Mouse (Mus musculus): ENCODE data around the gene Atp6v0a4. TPM values are rescaled to one million over a fixed set of nuclear protein-coding genes. Genes with fewer than 3 reads are reported as not detected.

Atp6v0a4 gene
- polyA plus RNA-seq (2014; fragmentation: Nextera tagmentation; extraction: Ambion mirVana), result not detected in 2 replicates

DNA sequence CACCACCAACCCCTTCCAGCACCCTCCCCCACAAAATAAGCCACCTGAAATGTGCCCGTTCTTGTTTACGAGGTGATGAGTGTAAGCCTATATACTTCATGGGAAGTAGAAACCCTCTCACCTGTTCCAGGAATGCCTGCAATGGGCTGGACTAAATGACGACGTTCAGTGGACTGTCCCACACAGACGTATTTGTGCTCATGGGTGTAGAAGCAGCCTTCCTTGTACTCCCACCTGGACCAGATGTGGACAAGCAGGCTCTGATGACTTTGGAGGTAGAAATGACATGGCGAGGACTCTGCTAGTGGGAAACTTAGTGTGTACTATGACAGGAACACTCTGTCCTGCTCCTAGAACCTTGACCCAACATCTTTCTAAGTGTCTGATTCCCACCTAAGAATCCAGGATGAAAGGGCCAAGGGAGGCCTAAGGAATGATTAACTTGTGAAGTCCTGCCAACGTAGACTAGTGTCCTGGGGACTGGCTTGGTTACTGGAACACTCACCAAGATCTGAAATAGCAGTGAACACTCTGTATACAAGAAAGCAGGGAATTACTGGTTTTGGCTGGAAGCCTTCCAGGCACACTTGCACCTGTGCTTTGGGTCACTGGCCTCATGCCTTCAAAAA is at the start of gene Atp6v0a4:
Gene Atp6v0a4, minus strand, starts transcription at position 380 of the 629 bp plus-strand sequence.
- Histone ChIP-seq H3K9me3 (ENCODE audit: control insufficient read depth, low read length) (no peaks in the 10 kb centered on the region; the same call in 1 of the 2 replicates), H3K9ac (ENCODE audit: low read length) (no peak within 1 kb of the TSS), H3K36me3 (ENCODE audit: control insufficient read depth, insufficient read depth, low read length) (peaks cover 6% of the 10 kb centered on the region), H3K27me3 (ENCODE audit: control insufficient read depth, insufficient read depth, low read length) (no peaks in the 10 kb centered on the region), H3K4me3 (ENCODE audit: low read depth, low read length) (no peak within 1 kb of the TSS), H3K27ac (replicated peaks; ENCODE audit: low read depth, low read length) (no peak within 1 kb of the TSS), H3K4me2 (ENCODE audit: low read depth, severe bottlenecking) (no peak within 1 kb of the TSS), H3K4me1 (ENCODE audit: control insufficient read depth, insufficient read depth, low read length) (0 out of 2 replicates have a peak, but pooled peaks cover 4% of the 10 kb centered on the region)
- DNase-seq (ENCODE audit: low spot score) (no peak), ATAC-seq (ENCODE audit: insufficient number of reproducible peaks, low FRiP score, low TSS enrichment, low read depth) (no peak)
- WGBS, result 67% methylated on average over 7 of the region's 7 CpGs

DNA sequence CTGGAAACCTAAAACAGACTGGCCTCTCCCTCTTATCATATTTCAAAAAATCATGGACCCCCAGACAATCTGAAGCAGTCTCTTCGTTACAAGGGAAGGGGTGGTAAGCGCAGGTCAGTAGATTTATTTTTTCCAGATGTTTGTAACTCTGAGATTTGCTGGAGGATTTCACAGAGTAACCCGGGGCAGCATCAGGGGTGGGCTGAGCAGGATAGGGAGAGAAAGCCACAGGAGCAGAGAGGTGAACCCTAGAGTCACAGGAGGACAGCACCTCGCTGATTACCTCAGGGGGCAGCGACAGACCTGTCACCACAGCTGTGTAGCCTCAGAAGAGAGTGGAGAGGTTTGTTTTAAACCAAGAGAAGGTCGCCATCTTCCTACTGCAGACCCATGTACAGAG is 41.0 kb upstream of the Atp6v0a4 start:
- H3K4me3 ChIP-seq (ENCODE audit: low read depth, low read length), result no peak overlapping the region
- H3K9ac ChIP-seq (ENCODE audit: low read length), result peak overlapping the region; percentile 27; the same call in 1 of the 2 replicates
- DNase-seq (ENCODE audit: low spot score), result peak; percentile 49
- no peaks in the 10 kb centered on the region for H3K9me3 ChIP-seq (ENCODE audit: control insufficient read depth, low read length)
- no peaks in the 10 kb centered on the region for H3K27me3 ChIP-seq (ENCODE audit: control insufficient read depth, insufficient read depth, low read length)
- H3K36me3 ChIP-seq (ENCODE audit: control insufficient read depth, insufficient read depth, low read length), result peaks cover 9% of the 10 kb centered on the region; the same call in 1 of the 2 replicates
- no peak overlapping the region for H3K4me2 ChIP-seq (ENCODE audit: low read depth, severe bottlenecking)
- peaks cover 19% of the 10 kb centered on the region for H3K4me1 ChIP-seq (ENCODE audit: control insufficient read depth, insufficient read depth, low read length)
- peak overlapping the region; percentile 83 for H3K27ac ChIP-seq (replicated peaks; ENCODE audit: low read depth, low read length)
- 0 out of 2 replicates have a peak, but pooled peaks have one; percentile 26 for ATAC-seq (ENCODE audit: insufficient number of reproducible peaks, low FRiP score, low TSS enrichment, low read depth)
- 21% methylated on average over 6 of the region's 6 CpGs for WGBS

DNA sequence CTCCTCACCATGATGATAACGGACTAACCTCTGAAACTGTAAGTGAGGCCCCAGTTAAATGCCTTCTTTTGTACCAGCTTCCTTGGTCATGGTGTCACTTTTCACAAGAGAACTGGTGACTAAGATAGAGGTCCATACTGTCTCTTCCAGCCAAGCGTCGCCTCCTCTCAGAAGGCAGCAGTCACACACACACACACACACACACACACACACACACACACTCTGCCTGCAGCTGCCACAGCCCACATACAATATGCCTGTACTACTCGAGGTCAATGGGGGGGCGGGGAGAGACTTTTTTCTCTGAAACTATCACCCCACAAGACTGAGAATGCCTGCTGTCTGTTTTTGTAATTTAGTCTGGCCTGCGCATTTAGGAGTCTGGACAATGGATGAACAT is 40.3 kb upstream of the Atp6v0a4 start:
- H3K9me3 ChIP-seq (ENCODE audit: control insufficient read depth, low read length), result no peaks in the 10 kb centered on the region
- no peak overlapping the region; the same call in 1 of the 2 replicates for H3K27ac ChIP-seq (replicated peaks; ENCODE audit: low read depth, low read length)
- no peaks in the 10 kb centered on the region for H3K27me3 ChIP-seq (ENCODE audit: control insufficient read depth, insufficient read depth, low read length)
- H3K4me3 ChIP-seq (ENCODE audit: low read depth, low read length), result no peak overlapping the region
- no peak overlapping the region for H3K9ac ChIP-seq (ENCODE audit: low read length)
- ATAC-seq (ENCODE audit: insufficient number of reproducible peaks, low FRiP score, low TSS enrichment, low read depth) (0 out of 2 replicates have a peak, but pooled peaks have one; percentile 11), DNase-seq (ENCODE audit: low spot score) (no peak)
- H3K4me1 ChIP-seq (ENCODE audit: control insufficient read depth, insufficient read depth, low read length), result peaks cover 19% of the 10 kb centered on the region
- peaks cover 7% of the 10 kb centered on the region; the same call in 1 of the 2 replicates for H3K36me3 ChIP-seq (ENCODE audit: control insufficient read depth, insufficient read depth, low read length)
- WGBS, result 81% methylated on average over 6 of the region's 6 CpGs
- H3K4me2 ChIP-seq (ENCODE audit: low read depth, severe bottlenecking), result no peak overlapping the region

DNA sequence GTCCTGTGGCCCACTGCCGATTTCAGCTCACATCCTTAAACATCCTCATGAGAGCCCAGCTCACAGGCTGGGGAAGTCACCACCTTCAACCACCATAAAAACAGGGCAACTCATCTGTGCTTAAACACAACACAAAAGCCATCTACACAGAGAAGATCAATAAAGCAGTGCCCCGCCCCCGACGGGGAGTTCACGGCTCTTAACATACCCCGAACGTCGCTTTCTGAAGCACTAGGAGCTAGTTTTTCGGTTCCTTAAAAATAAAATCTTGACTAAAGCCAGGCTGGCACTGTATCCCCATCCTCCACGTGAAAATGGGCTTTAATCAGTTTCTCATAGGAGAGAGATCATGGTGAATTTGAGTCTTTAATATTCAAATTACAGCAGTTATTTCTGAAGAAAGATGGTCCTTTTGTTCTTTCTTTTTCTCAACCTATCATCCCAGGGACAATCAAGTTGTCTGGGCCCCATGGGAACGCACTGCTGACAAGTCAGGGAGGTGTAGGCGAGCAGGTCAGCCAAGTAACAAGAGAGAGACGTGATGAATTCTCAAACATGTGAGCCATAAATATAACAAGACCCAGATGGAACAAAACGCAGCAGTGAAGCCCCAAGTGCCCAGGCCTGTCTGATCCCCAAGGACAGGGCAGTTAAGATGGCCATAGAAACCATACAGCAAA is 38.6 kb upstream of the Atp6v0a4 start:
- Histone ChIP-seq H3K9me3 (ENCODE audit: control insufficient read depth, low read length) (no peaks in the 10 kb centered on the region), H3K27ac (replicated peaks; ENCODE audit: low read depth, low read length) (no peak overlapping the region), H3K9ac (ENCODE audit: low read length) (no peak overlapping the region), H3K4me2 (ENCODE audit: low read depth, severe bottlenecking) (no peak overlapping the region), H3K4me1 (ENCODE audit: control insufficient read depth, insufficient read depth, low read length) (peaks cover 19% of the 10 kb centered on the region), H3K36me3 (ENCODE audit: control insufficient read depth, insufficient read depth, low read length) (peaks cover 2% of the 10 kb centered on the region; the same call in 1 of the 2 replicates), H3K4me3 (ENCODE audit: low read depth, low read length) (no peak overlapping the region), H3K27me3 (ENCODE audit: control insufficient read depth, insufficient read depth, low read length) (no peaks in the 10 kb centered on the region)
- no peak for ATAC-seq (ENCODE audit: insufficient number of reproducible peaks, low FRiP score, low TSS enrichment, low read depth)
- WGBS, result 52% methylated on average over 14 of the region's 14 CpGs
- no peak for DNase-seq (ENCODE audit: low spot score)

- Histone ChIP-seq H3K36me3 (ENCODE audit: control insufficient read depth, insufficient read depth, low read length) (peaks cover 2% of the 10 kb centered on the region; the same call in 1 of the 2 replicates), H3K27ac (replicated peaks; ENCODE audit: low read depth, low read length) (0 out of 2 replicates have a peak overlapping the region, but pooled peaks have one; percentile 47), H3K4me2 (ENCODE audit: low read depth, severe bottlenecking) (no peak overlapping the region), H3K27me3 (ENCODE audit: control insufficient read depth, insufficient read depth, low read length) (no peaks in the 10 kb centered on the region), H3K9ac (ENCODE audit: low read length) (no peak overlapping the region), H3K9me3 (ENCODE audit: control insufficient read depth, low read length) (no peaks in the 10 kb centered on the region), H3K4me1 (ENCODE audit: control insufficient read depth, insufficient read depth, low read length) (peaks cover 15% of the 10 kb centered on the region), H3K4me3 (ENCODE audit: low read depth, low read length) (no peak overlapping the region)
- DNase-seq (ENCODE audit: low spot score) (no peak), ATAC-seq (ENCODE audit: insufficient number of reproducible peaks, low FRiP score, low TSS enrichment, low read depth) (no peak)
- 80% methylated on average over 2 of the region's 2 CpGs for WGBS
Observed at GRCm38 (mm10) chr6:38160556-38160955, 36.2 kb upstream of the Atp6v0a4 start.

GRCm38 (mm10) chr6:38160102-38160501 is 35.7 kb upstream of the Atp6v0a4 start:
- DNase-seq (ENCODE audit: low spot score) (peak; percentile 96), ATAC-seq (ENCODE audit: insufficient number of reproducible peaks, low FRiP score, low TSS enrichment, low read depth) (no peak)
- no peaks in the 10 kb centered on the region for H3K27me3 ChIP-seq (ENCODE audit: control insufficient read depth, insufficient read depth, low read length)
- no peaks in the 10 kb centered on the region for H3K9me3 ChIP-seq (ENCODE audit: control insufficient read depth, low read length)
- no peak overlapping the region for H3K27ac ChIP-seq (replicated peaks; ENCODE audit: low read depth, low read length)
- WGBS, result 16% methylated on average over 3 of the region's 3 CpGs
- H3K36me3 ChIP-seq (ENCODE audit: control insufficient read depth, insufficient read depth, low read length), result peaks cover 2% of the 10 kb centered on the region; the same call in 1 of the 2 replicates
- H3K9ac ChIP-seq (ENCODE audit: low read length), result no peak overlapping the region
- no peak overlapping the region for H3K4me3 ChIP-seq (ENCODE audit: low read depth, low read length)
- H3K4me2 ChIP-seq (ENCODE audit: low read depth, severe bottlenecking), result no peak overlapping the region
- peaks cover 12% of the 10 kb centered on the region for H3K4me1 ChIP-seq (ENCODE audit: control insufficient read depth, insufficient read depth, low read length)

GRCm38 (mm10) chr6:38159576-38159975 is 35.2 kb upstream of the Atp6v0a4 start:
- ATAC-seq (ENCODE audit: insufficient number of reproducible peaks, low FRiP score, low TSS enrichment, low read depth) (no peak), DNase-seq (ENCODE audit: low spot score) (no peak)
- WGBS, result 94% methylated on average over 4 of the region's 4 CpGs
- Histone ChIP-seq H3K27ac (replicated peaks; ENCODE audit: low read depth, low read length) (no peak overlapping the region), H3K4me3 (ENCODE audit: low read depth, low read length) (no peak overlapping the region), H3K9ac (ENCODE audit: low read length) (no peak overlapping the region), H3K27me3 (ENCODE audit: control insufficient read depth, insufficient read depth, low read length) (no peaks in the 10 kb centered on the region), H3K9me3 (ENCODE audit: control insufficient read depth, low read length) (no peaks in the 10 kb centered on the region), H3K36me3 (ENCODE audit: control insufficient read depth, insufficient read depth, low read length) (peaks cover 2% of the 10 kb centered on the region; the same call in 1 of the 2 replicates), H3K4me2 (ENCODE audit: low read depth, severe bottlenecking) (no peak overlapping the region), H3K4me1 (ENCODE audit: control insufficient read depth, insufficient read depth, low read length) (peaks cover 11% of the 10 kb centered on the region)

- Histone ChIP-seq H3K27ac (replicated peaks; ENCODE audit: low read depth, low read length) (no peak overlapping the region), H3K36me3 (ENCODE audit: control insufficient read depth, insufficient read depth, low read length) (no peaks in the 10 kb centered on the region), H3K27me3 (ENCODE audit: control insufficient read depth, insufficient read depth, low read length) (no peaks in the 10 kb centered on the region), H3K4me3 (ENCODE audit: low read depth, low read length) (no peak overlapping the region), H3K9ac (ENCODE audit: low read length) (no peak overlapping the region), H3K9me3 (ENCODE audit: control insufficient read depth, low read length) (no peaks in the 10 kb centered on the region), H3K4me1 (ENCODE audit: control insufficient read depth, insufficient read depth, low read length) (peaks cover 5% of the 10 kb centered on the region; the same call in 1 of the 2 replicates), H3K4me2 (ENCODE audit: low read depth, severe bottlenecking) (no peak overlapping the region)
- no peak for DNase-seq (ENCODE audit: low spot score)
- 90% methylated on average over 16 of the region's 16 CpGs for WGBS
- no peak for ATAC-seq (ENCODE audit: insufficient number of reproducible peaks, low FRiP score, low TSS enrichment, low read depth)
Observed at GRCm38 (mm10) chr6:38157925-38158324, 33.5 kb upstream of the Atp6v0a4 start.
